Mouse (Mus musculus): ENCODE measurements around the gene Uba7.

- TF ChIP-seq CTCF (conservative IDR thresholded peaks at IDR 0.05; ENCODE audit: low read length) (no peak), POU5F1 (IDR thresholded peaks at IDR 0.05; ENCODE audit: borderline replicate concordance, low read length) (no peak), NANOG (IDR thresholded peaks at IDR 0.05; ENCODE audit: borderline replicate concordance, low read length) (no peak)
These were observed 45.4 kb downstream of the Uba7 start for GRCm38 (mm10) chr9:108020741-108021140.
